In the genomic region with DNA sequence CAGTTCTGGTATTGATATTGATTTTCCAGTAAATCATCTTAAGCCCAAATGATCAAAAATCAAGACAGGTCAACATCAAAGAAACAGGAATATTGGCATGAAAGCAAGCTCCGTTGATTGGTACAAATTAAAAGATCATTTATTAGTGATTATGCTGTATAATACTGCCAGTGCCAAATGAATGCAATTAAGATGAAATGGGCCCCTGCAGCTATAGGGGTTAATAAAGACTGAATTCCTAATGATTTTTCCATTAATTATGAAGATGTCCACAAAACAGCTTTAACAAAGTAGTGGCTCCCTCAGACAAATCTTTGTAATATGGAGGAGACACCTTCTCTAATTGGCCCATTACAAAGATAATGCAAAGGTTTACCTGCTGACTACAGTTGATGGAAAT, we compare ENCODE assay signal across 24 mouse cellular contexts.
A peak's percentile ranks its signal among the peaks of the same experiment; 100 is the strongest.
DNase-seq lines count a peak whose midpoint lies in the region; ATAC-seq and TF ChIP-seq lines count a peak whose summit lies in the region.
"Had no signal": no experiment of that assay in that cellular context is flagged by ENCODE, and none has a peak within 500 bp of the region (broad histone marks: within the 10 kb centered on the region; RNA-seq: fewer than 3 reads in every experiment).

No protein-coding gene starts in this region.

- no peak overlapping the region for H3K9ac ChIP-seq in forebrain, embryonic 12.5 days
- no peak overlapping the region for H3K9ac ChIP-seq in forebrain, postnatal 0 days
- no peak overlapping the region for H3K9ac ChIP-seq in midbrain, embryonic 14.5 days (replicated peaks; ENCODE audit: low read length)
- no peak overlapping the region for H3K9ac ChIP-seq in midbrain, postnatal 0 days (replicated peaks; ENCODE audit: low read length, poor library complexity, severe bottlenecking)
- H3K9ac ChIP-seq in forebrain, embryonic 16.5 days (replicated peaks; ENCODE audit: low read depth, low read length), result no peak overlapping the region
- H3K9ac ChIP-seq: embryonic facial prominence, embryonic 12.5 days; embryonic facial prominence, embryonic 15.5 days; hindbrain, embryonic 13.5 days had no signal

- H3K36me3 ChIP-seq in forebrain, embryonic 12.5 days (replicated peaks), result no peaks in the 10 kb centered on the region
- H3K36me3 ChIP-seq in forebrain, postnatal 0 days (ENCODE audit: insufficient read depth), result no peaks in the 10 kb centered on the region
- no peaks in the 10 kb centered on the region for H3K36me3 ChIP-seq in midbrain, embryonic 14.5 days (ENCODE audit: control insufficient read depth, insufficient read depth, low read length)
- H3K36me3 ChIP-seq in midbrain, postnatal 0 days (ENCODE audit: insufficient read depth, low read length), result no peaks in the 10 kb centered on the region
- H3K36me3 ChIP-seq in forebrain, embryonic 16.5 days (ENCODE audit: control insufficient read depth, insufficient read depth), result no peaks in the 10 kb centered on the region
- H3K36me3 ChIP-seq: embryonic facial prominence, embryonic 12.5 days; embryonic facial prominence, embryonic 15.5 days; hindbrain, embryonic 13.5 days had no signal

- no peak for TF ChIP-seq CTCF in forebrain, postnatal 0 days (IDR thresholded peaks at IDR 0.05; ENCODE audit: low read depth)
- TF ChIP-seq CTCF in midbrain, postnatal 0 days (IDR thresholded peaks at IDR 0.05), result no peak

- H3K4me3 ChIP-seq in forebrain, embryonic 12.5 days (replicated peaks), result no peak overlapping the region
- no peak overlapping the region for H3K4me3 ChIP-seq in forebrain, postnatal 0 days (ENCODE audit: low read depth, low read length)
- H3K4me3 ChIP-seq in midbrain, embryonic 14.5 days (replicated peaks; ENCODE audit: low read depth, low read length), result no peak overlapping the region
- no peak overlapping the region for H3K4me3 ChIP-seq in midbrain, postnatal 0 days (ENCODE audit: low read depth, low read length)
- no peak overlapping the region for H3K4me3 ChIP-seq in forebrain, embryonic 16.5 days (replicated peaks; ENCODE audit: low read length)
- H3K4me3 ChIP-seq: embryonic facial prominence, embryonic 12.5 days; embryonic facial prominence, embryonic 15.5 days; gastrocnemius, adult 2 months; hindbrain, embryonic 13.5 days had no signal

- no peak for DNase-seq in forebrain, postnatal 0 days
- peak; percentile 2 for DNase-seq in midbrain, embryonic 14.5 days
- no peak for DNase-seq in midbrain, postnatal 0 days (ENCODE audit: low spot score)
- no peak for DNase-seq in frontal cortex, adult 2 months (ENCODE audit: extremely low spot score in 1 of 2, low spot score in 1 of 2)
- DNase-seq: adrenal gland, adult 2 months; adrenal gland, postnatal 14 days; cerebellum, adult 11 months; cerebellum, adult 2 months; cerebellum, adult 9-11 months; cerebellum, postnatal 25 days; gastrocnemius, adult 2 months; gastrocnemius, postnatal 14 days; heart, adult 11 months; kidney, adult 18-20 months had no signal

- ATAC-seq in forebrain, embryonic 12.5 days (ENCODE audit: low FRiP score), result peak; percentile 62; the same call in 1 of the 2 replicates
- no peak for ATAC-seq in forebrain, postnatal 0 days
- ATAC-seq in midbrain, embryonic 14.5 days (ENCODE audit: low FRiP score, low TSS enrichment), result no peak
- ATAC-seq in midbrain, postnatal 0 days (ENCODE audit: low FRiP score), result no peak
- ATAC-seq in forebrain, embryonic 16.5 days, result peak; percentile 54
- ATAC-seq: CD4-positive, CD25-positive, alpha-beta regulatory T cell, adult 4 months; hindbrain, postnatal 0 days; inflammation-experienced regulatory T-cells, adult 6 months; intestine, embryonic 16.5 days had no signal

- H3K4me2 ChIP-seq in forebrain, embryonic 12.5 days, result no peak overlapping the region
- no peak overlapping the region for H3K4me2 ChIP-seq in forebrain, postnatal 0 days (ENCODE audit: low read depth)
- no peak overlapping the region for H3K4me2 ChIP-seq in midbrain, embryonic 14.5 days (ENCODE audit: low read length)
- H3K4me2 ChIP-seq in midbrain, postnatal 0 days (ENCODE audit: low read depth, low read length, poor library complexity, severe bottlenecking), result no peak overlapping the region
- no peak overlapping the region for H3K4me2 ChIP-seq in forebrain, embryonic 16.5 days (ENCODE audit: low read length)
- H3K4me2 ChIP-seq: embryonic facial prominence, embryonic 12.5 days; embryonic facial prominence, embryonic 15.5 days; heart, embryonic 11.5 days; hindbrain, embryonic 13.5 days had no signal

- H3K4me1 ChIP-seq in forebrain, embryonic 12.5 days, result no peaks in the 10 kb centered on the region
- H3K4me1 ChIP-seq in forebrain, postnatal 0 days (ENCODE audit: insufficient read depth), result no peaks in the 10 kb centered on the region
- H3K4me1 ChIP-seq in midbrain, embryonic 14.5 days (ENCODE audit: control insufficient read depth, insufficient read depth, low read length), result no peaks in the 10 kb centered on the region
- H3K4me1 ChIP-seq in midbrain, postnatal 0 days (ENCODE audit: insufficient read depth, low read length), result no peaks in the 10 kb centered on the region
- H3K4me1 ChIP-seq in forebrain, embryonic 16.5 days (replicated peaks; ENCODE audit: control insufficient read depth, insufficient read depth, low read length), result peaks cover 3% of the 10 kb centered on the region; the same call in 1 of the 2 replicates
- H3K4me1 ChIP-seq: embryonic facial prominence, embryonic 12.5 days; embryonic facial prominence, embryonic 15.5 days; hindbrain, embryonic 13.5 days had no signal

- peaks cover 9% of the 10 kb centered on the region; the same call in 1 of the 2 replicates for H3K27me3 ChIP-seq in forebrain, embryonic 12.5 days
- no peaks in the 10 kb centered on the region for H3K27me3 ChIP-seq in forebrain, postnatal 0 days (ENCODE audit: insufficient read depth, low read length)
- no peaks in the 10 kb centered on the region for H3K27me3 ChIP-seq in midbrain, embryonic 14.5 days (ENCODE audit: control insufficient read depth, insufficient read depth, low read length)
- no peaks in the 10 kb centered on the region for H3K27me3 ChIP-seq in midbrain, postnatal 0 days (ENCODE audit: insufficient read depth, low read length)
- H3K27me3 ChIP-seq in forebrain, embryonic 16.5 days (replicated peaks; ENCODE audit: control insufficient read depth, insufficient read depth, low read length), result no peaks in the 10 kb centered on the region
- H3K27me3 ChIP-seq: embryonic facial prominence, embryonic 12.5 days; embryonic facial prominence, embryonic 15.5 days; hindbrain, embryonic 13.5 days had no signal

- 21% methylated on average over 1 of the region's 1 CpGs for WGBS in forebrain, embryonic 12.5 days
- WGBS in forebrain, postnatal 0 days, result 14% methylated on average over 1 of the region's 1 CpGs
- WGBS in midbrain, embryonic 14.5 days, result 80% methylated on average over 1 of the region's 1 CpGs
- 63% methylated on average over 1 of the region's 1 CpGs for WGBS in midbrain, postnatal 0 days
- WGBS in forebrain, embryonic 16.5 days, result 5% methylated on average over 1 of the region's 1 CpGs

- H3K9me3 ChIP-seq in forebrain, embryonic 12.5 days, result no peaks in the 10 kb centered on the region
- no peaks in the 10 kb centered on the region for H3K9me3 ChIP-seq in forebrain, postnatal 0 days (ENCODE audit: low read length)
- H3K9me3 ChIP-seq in midbrain, embryonic 14.5 days (ENCODE audit: control insufficient read depth, low read length), result no peaks in the 10 kb centered on the region
- H3K9me3 ChIP-seq in midbrain, postnatal 0 days (ENCODE audit: low read length), result no peaks in the 10 kb centered on the region
- H3K9me3 ChIP-seq in forebrain, embryonic 16.5 days (ENCODE audit: control insufficient read depth, low read length), result no peaks in the 10 kb centered on the region
- H3K9me3 ChIP-seq: embryonic facial prominence, embryonic 12.5 days; embryonic facial prominence, embryonic 15.5 days; hindbrain, embryonic 13.5 days had no signal

- H3K27ac ChIP-seq in forebrain, embryonic 12.5 days, result no peak overlapping the region
- no peak overlapping the region for H3K27ac ChIP-seq in forebrain, postnatal 0 days (ENCODE audit: low read depth, low read length)
- H3K27ac ChIP-seq in midbrain, embryonic 14.5 days (replicated peaks; ENCODE audit: low read depth, low read length), result no peak overlapping the region
- H3K27ac ChIP-seq in midbrain, postnatal 0 days (ENCODE audit: low read depth, low read length), result no peak overlapping the region
- H3K27ac ChIP-seq in forebrain, embryonic 16.5 days (ENCODE audit: low read length), result no peak overlapping the region
- H3K27ac ChIP-seq: embryonic facial prominence, embryonic 12.5 days; embryonic facial prominence, embryonic 15.5 days; gastrocnemius, adult 2 months; hindbrain, embryonic 13.5 days; hindbrain, postnatal 0 days had no signal

Comparison
In these comparisons a context has a peak if more than half of its experiments do, and no peak if none do; other contexts are left out.
1. ATAC-seq: peak in forebrain, embryonic 12.5 days (single experiment) and forebrain, embryonic 16.5 days (single experiment); none in forebrain, postnatal 0 days (single experiment), midbrain, embryonic 14.5 days (single experiment) and midbrain, postnatal 0 days (single experiment).